Comparison of ENCODE assay signal across 20 mouse cellular contexts in genomic region chr15:31458081-31458480, GRCm38 (mm10).
"Had no signal": no experiment of that assay in that cellular context is flagged by ENCODE, and none has a peak within 500 bp of the region (broad histone marks: within the 10 kb centered on the region; RNA-seq: fewer than 3 reads in every experiment).

No protein-coding gene starts in this region.

- H3K27me3 ChIP-seq: limb, embryonic 12.5 days; limb, embryonic 15.5 days; lung, embryonic 15.5 days; megakaryocyte, embryonic 14.5 days; midbrain, embryonic 13.5 days had no signal

- H3K27ac ChIP-seq: limb, embryonic 12.5 days; limb, embryonic 15.5 days; liver, embryonic 14.5 days; lung, embryonic 15.5 days; midbrain, embryonic 10.5 days; midbrain, embryonic 13.5 days; stomach, postnatal 0 days had no signal

- H3K9ac ChIP-seq: limb, embryonic 12.5 days; limb, embryonic 15.5 days; liver, embryonic 14.5 days; lung, embryonic 15.5 days; midbrain, embryonic 13.5 days had no signal

- ATAC-seq: midbrain, embryonic 13.5 days had no signal

- H3K9me3 ChIP-seq: limb, embryonic 12.5 days; limb, embryonic 15.5 days; lung, embryonic 15.5 days; megakaryocyte, embryonic 14.5 days; midbrain, embryonic 10.5 days; midbrain, embryonic 13.5 days had no signal

- H3K4me2 ChIP-seq: limb, embryonic 12.5 days; limb, embryonic 15.5 days; lung, embryonic 15.5 days; midbrain, embryonic 13.5 days had no signal

- DNase-seq: kidney, adult 18-20 months; kidney, adult 9 months; kidney, postnatal 14 days; kidney, postnatal 4 days; lung, adult 18-20 months; lung, postnatal 10 days; lung, postnatal 36 days; right cerebral cortex, adult 18-20 months; right cerebral cortex, postnatal 14 days; right cerebral cortex, postnatal 4 days; thymus, adult 2 months; thymus, postnatal 25 days had no signal

- H3K4me3 ChIP-seq: limb, embryonic 12.5 days; limb, embryonic 15.5 days; lung, embryonic 15.5 days; megakaryocyte, embryonic 14.5 days; midbrain, embryonic 10.5 days; midbrain, embryonic 13.5 days had no signal
